Mouse (Mus musculus): ENCODE data around the gene Mrpl21.

The Mrpl21 gene

GRCm38 (mm10) chr19:3304017-3304416 is 21.3 kb downstream of the Mrpl21 start:
- DNase-seq = no peak

- peak; percentile 6 for DNase-seq
Measured at GRCm38 (mm10) chr19:3307175-3307949, 24.7 kb downstream of the Mrpl21 start.

- DNase-seq = no peak
Measured at GRCm38 (mm10) chr19:3319341-3319740, 36.6 kb downstream of the Mrpl21 start.

GRCm38 (mm10) chr19:3320086-3320485 is 37.4 kb downstream of the Mrpl21 start:
- DNase-seq = no peak

GRCm38 (mm10) chr19:3320801-3321200 is 38.1 kb downstream of the Mrpl21 start:
- DNase-seq = peak; percentile 31

GRCm38 (mm10) chr19:3321617-3322016 is 38.9 kb downstream of the Mrpl21 start:
- DNase-seq = peak; percentile 61

GRCm38 (mm10) chr19:3322261-3322969 is 39.7 kb downstream of the Mrpl21 start, which contains the start of gene Cpt1a:
Cpt1a (plus strand) TSS chr19:3322334.
- peak; percentile 42 for DNase-seq

- peak; percentile 84 for DNase-seq
Measured at GRCm38 (mm10) chr19:3323201-3323621, 40.5 kb downstream of the Mrpl21 start.

- peak; percentile 35 for DNase-seq
Measured at GRCm38 (mm10) chr19:3323753-3324270, 41.1 kb downstream of the Mrpl21 start.

GRCm38 (mm10) chr19:3324271-3324811 is 41.6 kb downstream of the Mrpl21 start:
- peak; percentile 42 for DNase-seq

GRCm38 (mm10) chr19:3324931-3325711 is 42.4 kb downstream of the Mrpl21 start:
- peak; percentile 93 for DNase-seq

- peak; percentile 64 for DNase-seq
Measured at GRCm38 (mm10) chr19:3325771-3326478, 43.2 kb downstream of the Mrpl21 start.

GRCm38 (mm10) chr19:3326479-3327047 is 43.9 kb downstream of the Mrpl21 start:
- no peak for DNase-seq

GRCm38 (mm10) chr19:3333247-3333646 is 50.5 kb downstream of the Mrpl21 start:
- peak; percentile 79 for DNase-seq

- no peak for DNase-seq
Measured at GRCm38 (mm10) chr19:3333694-3334515, 51.2 kb downstream of the Mrpl21 start.

- DNase-seq = no peak
Measured at GRCm38 (mm10) chr19:3334550-3334949, 51.8 kb downstream of the Mrpl21 start.

GRCm38 (mm10) chr19:3335917-3336316 is 53.2 kb downstream of the Mrpl21 start:
- no peak for DNase-seq

- no peak for DNase-seq
Measured at GRCm38 (mm10) chr19:3336485-3337255, 54.0 kb downstream of the Mrpl21 start.

GRCm38 (mm10) chr19:3339187-3339586 is 56.5 kb downstream of the Mrpl21 start:
- no peak for DNase-seq

GRCm38 (mm10) chr19:3341021-3341420 is 58.3 kb downstream of the Mrpl21 start:
- DNase-seq = no peak

Data from retina, postnatal 1 day (tissue).